Mouse (Mus musculus): ENCODE results near the gene Dohh. TPM values are rescaled to one million over a fixed set of nuclear protein-coding genes. Genes with fewer than 3 reads are reported as not detected.

Gene Dohh
- polyA plus RNA-seq, 1 experiment from 2014 or later, result 44.8 TPM

DNA sequence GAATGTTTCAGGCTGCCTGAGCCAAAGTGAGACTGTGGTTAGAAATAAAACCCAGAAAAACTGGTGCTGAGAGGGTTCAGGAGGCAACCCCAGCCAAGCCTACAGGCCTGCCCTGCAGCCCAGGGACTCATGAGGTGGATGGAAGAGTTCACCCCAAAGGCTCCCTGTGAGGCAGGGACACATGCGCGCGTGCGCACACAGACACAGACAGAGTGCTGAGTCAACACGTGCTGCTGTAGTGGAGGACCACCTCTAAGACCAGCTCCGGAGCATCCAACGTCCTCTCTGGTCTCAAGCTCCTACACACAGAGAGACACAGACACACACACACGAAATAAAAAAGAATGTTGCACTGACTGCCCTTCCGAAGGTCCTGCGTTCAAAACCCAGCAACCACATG lies 8.9 kb upstream of the Dohh start:
- WGBS, result 92% methylated on average over 10 of the region's 10 CpGs
- peaks cover 45% of the 10 kb centered on the region for H3K36me3 ChIP-seq (ENCODE audit: control insufficient read depth, insufficient read depth, low read length)
- H3K9me3 ChIP-seq (ENCODE audit: control insufficient read depth, low read depth, low read length), result no peaks in the 10 kb centered on the region
- no peak overlapping the region for H3K4me2 ChIP-seq (replicated peaks; ENCODE audit: low read depth, low read length)
- H3K9ac ChIP-seq (replicated peaks; ENCODE audit: low read depth, low read length), result no peak overlapping the region
- H3K27ac ChIP-seq (ENCODE audit: low read length), result no peak overlapping the region
- H3K4me3 ChIP-seq (ENCODE audit: low read depth, low read length), result no peak overlapping the region
- peaks cover 16% of the 10 kb centered on the region for H3K4me1 ChIP-seq (ENCODE audit: control insufficient read depth, insufficient read depth, low read length)
- H3K27me3 ChIP-seq (ENCODE audit: control insufficient read depth, insufficient read depth, low read length), result no peaks in the 10 kb centered on the region
- ATAC-seq (ENCODE audit: insufficient number of reproducible peaks, insufficient read depth, low FRiP score, low read depth), result no peak

DNA sequence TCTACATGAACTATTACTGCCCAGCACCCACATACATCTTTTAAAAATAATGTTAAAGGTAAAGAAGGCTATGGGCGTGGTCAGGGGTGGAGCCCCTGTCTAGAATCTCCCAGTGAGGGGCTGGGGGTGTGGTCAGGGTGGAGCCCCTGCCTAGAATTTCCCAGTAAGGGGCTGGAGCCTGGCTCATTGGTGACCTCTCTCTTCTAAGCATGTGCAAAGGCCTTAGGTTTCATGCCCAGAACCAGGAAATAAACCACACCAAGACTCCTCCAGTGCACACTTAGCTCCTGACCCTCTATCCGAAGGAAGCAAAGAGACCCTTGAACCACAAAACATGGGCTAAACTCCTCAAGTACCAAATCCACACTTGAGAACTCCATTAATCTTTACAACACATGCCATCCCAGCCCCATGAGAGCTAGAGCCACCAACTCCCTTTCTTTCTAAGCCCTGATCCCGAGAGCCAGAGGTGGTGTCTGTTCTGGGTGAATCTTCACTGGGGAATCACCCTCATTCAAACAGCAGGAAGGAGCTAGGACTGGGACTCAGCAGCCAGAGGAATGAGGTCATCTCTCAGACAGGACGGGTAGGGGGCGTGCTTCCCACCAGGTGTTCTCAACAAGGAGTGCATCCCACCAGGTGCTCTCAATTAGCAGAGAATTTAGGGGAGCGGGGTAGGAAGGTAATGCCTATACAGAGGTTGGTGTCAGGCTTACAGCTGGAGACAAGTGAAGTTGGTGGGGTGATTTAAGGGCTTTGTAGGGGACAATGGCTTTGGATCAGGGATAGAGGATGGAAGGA lies 7.5 kb upstream of the Dohh start:
- peak overlapping the region; percentile 89; the same call in 1 of the 2 replicates for H3K9ac ChIP-seq (replicated peaks; ENCODE audit: low read depth, low read length)
- no peaks in the 10 kb centered on the region for H3K9me3 ChIP-seq (ENCODE audit: control insufficient read depth, low read depth, low read length)
- WGBS, result 36% methylated on average over 6 of the region's 6 CpGs
- peaks cover 16% of the 10 kb centered on the region for H3K4me1 ChIP-seq (ENCODE audit: control insufficient read depth, insufficient read depth, low read length)
- no peak for ATAC-seq (ENCODE audit: insufficient number of reproducible peaks, insufficient read depth, low FRiP score, low read depth)
- no peak overlapping the region for H3K27ac ChIP-seq (ENCODE audit: low read length)
- H3K27me3 ChIP-seq (ENCODE audit: control insufficient read depth, insufficient read depth, low read length), result no peaks in the 10 kb centered on the region
- peak overlapping the region; percentile 79 for H3K4me2 ChIP-seq (replicated peaks; ENCODE audit: low read depth, low read length)
- H3K4me3 ChIP-seq (ENCODE audit: low read depth, low read length), result peak overlapping the region; percentile 79
- H3K36me3 ChIP-seq (ENCODE audit: control insufficient read depth, insufficient read depth, low read length), result peaks cover 33% of the 10 kb centered on the region; the same call in 1 of the 2 replicates

GRCm38 (mm10) chr10:81377362-81377664 lies 6.9 kb upstream of the Dohh start:
- peaks cover 16% of the 10 kb centered on the region for H3K4me1 ChIP-seq (ENCODE audit: control insufficient read depth, insufficient read depth, low read length)
- H3K36me3 ChIP-seq (ENCODE audit: control insufficient read depth, insufficient read depth, low read length), result peaks cover 29% of the 10 kb centered on the region; the same call in 1 of the 2 replicates
- H3K4me2 ChIP-seq (replicated peaks; ENCODE audit: low read depth, low read length), result peak overlapping the region; percentile 79
- no peak for ATAC-seq (ENCODE audit: insufficient number of reproducible peaks, insufficient read depth, low FRiP score, low read depth)
- H3K9ac ChIP-seq (replicated peaks; ENCODE audit: low read depth, low read length), result peak overlapping the region; percentile 89
- peak overlapping the region; percentile 79 for H3K4me3 ChIP-seq (ENCODE audit: low read depth, low read length)
- no peaks in the 10 kb centered on the region for H3K9me3 ChIP-seq (ENCODE audit: control insufficient read depth, low read depth, low read length)
- H3K27ac ChIP-seq (ENCODE audit: low read length), result no peak overlapping the region
- H3K27me3 ChIP-seq (ENCODE audit: control insufficient read depth, insufficient read depth, low read length), result no peaks in the 10 kb centered on the region
- 28% methylated on average over 2 of the region's 2 CpGs for WGBS

- H3K9me3 ChIP-seq (ENCODE audit: control insufficient read depth, low read depth, low read length), result no peaks in the 10 kb centered on the region
- peak within 1 kb of the TSS; percentile 72; the same call in 1 of the 2 replicates for H3K27ac ChIP-seq (ENCODE audit: low read length)
- peak; percentile 30 for ATAC-seq (ENCODE audit: insufficient number of reproducible peaks, insufficient read depth, low FRiP score, low read depth)
- H3K36me3 ChIP-seq (ENCODE audit: control insufficient read depth, insufficient read depth, low read length), result peaks cover 23% of the 10 kb centered on the region; the same call in 1 of the 2 replicates
- H3K4me1 ChIP-seq (ENCODE audit: control insufficient read depth, insufficient read depth, low read length), result peaks cover 16% of the 10 kb centered on the region
- no peaks in the 10 kb centered on the region for H3K27me3 ChIP-seq (ENCODE audit: control insufficient read depth, insufficient read depth, low read length)
- peak within 1 kb of the TSS; percentile 79 for H3K4me3 ChIP-seq (ENCODE audit: low read depth, low read length)
- H3K4me2 ChIP-seq (replicated peaks; ENCODE audit: low read depth, low read length), result peak within 1 kb of the TSS; percentile 79
- H3K9ac ChIP-seq (replicated peaks; ENCODE audit: low read depth, low read length), result peak within 1 kb of the TSS; percentile 89
- whole genome bisulfite sequencing, result 2% methylated on average over 56 of the region's 59 CpGs
Measured at GRCm38 (mm10) chr10:81377793-81378552, 6.3 kb upstream of the Dohh start, which contains the start of gene Fzr1. TSS of gene Fzr1 (minus strand) at chr10:81378516.

GRCm38 (mm10) chr10:81378553-81379182 lies 5.6 kb upstream of the Dohh start:
- no peaks in the 10 kb centered on the region for H3K27me3 ChIP-seq (ENCODE audit: control insufficient read depth, insufficient read depth, low read length)
- peak; percentile 97 for ATAC-seq (ENCODE audit: insufficient number of reproducible peaks, insufficient read depth, low FRiP score, low read depth)
- H3K4me1 ChIP-seq (ENCODE audit: control insufficient read depth, insufficient read depth, low read length), result peaks cover 16% of the 10 kb centered on the region
- H3K4me3 ChIP-seq (ENCODE audit: low read depth, low read length), result peak overlapping the region; percentile 79
- H3K36me3 ChIP-seq (ENCODE audit: control insufficient read depth, insufficient read depth, low read length), result peaks cover 16% of the 10 kb centered on the region; the same call in 1 of the 2 replicates
- peak overlapping the region; percentile 18 for H3K9ac ChIP-seq (replicated peaks; ENCODE audit: low read depth, low read length)
- H3K27ac ChIP-seq (ENCODE audit: low read length), result peak overlapping the region; percentile 62; the same call in 1 of the 2 replicates
- no peaks in the 10 kb centered on the region for H3K9me3 ChIP-seq (ENCODE audit: control insufficient read depth, low read depth, low read length)
- under 1% methylated on average over 46 of the region's 46 CpGs for WGBS
- H3K4me2 ChIP-seq (replicated peaks; ENCODE audit: low read depth, low read length), result peak overlapping the region; percentile 56

DNA sequence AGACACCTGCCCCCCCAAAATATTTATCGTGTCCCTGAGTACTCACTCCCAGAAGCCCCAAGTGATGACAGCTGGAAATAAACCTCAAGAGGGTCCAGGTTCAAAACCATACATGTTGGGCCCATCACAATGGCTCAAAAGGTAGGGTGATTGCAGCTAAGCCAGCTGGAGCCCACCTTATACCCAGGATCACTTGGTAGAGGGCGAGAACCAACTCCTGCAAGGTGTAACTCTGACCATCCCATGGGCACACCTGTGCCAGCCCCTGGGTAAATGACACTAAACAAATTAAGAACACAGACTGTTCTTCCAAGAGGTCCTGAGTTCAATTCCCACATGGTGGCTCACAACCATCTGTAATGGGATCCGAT lies 5.1 kb upstream of the Dohh start:
- Histone ChIP-seq H3K27ac (ENCODE audit: low read length) (peak overlapping the region; percentile 62; the same call in 1 of the 2 replicates), H3K9me3 (ENCODE audit: control insufficient read depth, low read depth, low read length) (no peaks in the 10 kb centered on the region), H3K4me2 (replicated peaks; ENCODE audit: low read depth, low read length) (peak overlapping the region; percentile 56), H3K27me3 (ENCODE audit: control insufficient read depth, insufficient read depth, low read length) (no peaks in the 10 kb centered on the region), H3K4me3 (ENCODE audit: low read depth, low read length) (peak overlapping the region; percentile 79), H3K4me1 (ENCODE audit: control insufficient read depth, insufficient read depth, low read length) (peaks cover 16% of the 10 kb centered on the region), H3K36me3 (ENCODE audit: control insufficient read depth, insufficient read depth, low read length) (peaks cover 11% of the 10 kb centered on the region; the same call in 1 of the 2 replicates), H3K9ac (replicated peaks; ENCODE audit: low read depth, low read length) (peak overlapping the region; percentile 18)
- WGBS, result 63% methylated on average over 3 of the region's 3 CpGs
- ATAC-seq (ENCODE audit: insufficient number of reproducible peaks, insufficient read depth, low FRiP score, low read depth), result no peak

DNA sequence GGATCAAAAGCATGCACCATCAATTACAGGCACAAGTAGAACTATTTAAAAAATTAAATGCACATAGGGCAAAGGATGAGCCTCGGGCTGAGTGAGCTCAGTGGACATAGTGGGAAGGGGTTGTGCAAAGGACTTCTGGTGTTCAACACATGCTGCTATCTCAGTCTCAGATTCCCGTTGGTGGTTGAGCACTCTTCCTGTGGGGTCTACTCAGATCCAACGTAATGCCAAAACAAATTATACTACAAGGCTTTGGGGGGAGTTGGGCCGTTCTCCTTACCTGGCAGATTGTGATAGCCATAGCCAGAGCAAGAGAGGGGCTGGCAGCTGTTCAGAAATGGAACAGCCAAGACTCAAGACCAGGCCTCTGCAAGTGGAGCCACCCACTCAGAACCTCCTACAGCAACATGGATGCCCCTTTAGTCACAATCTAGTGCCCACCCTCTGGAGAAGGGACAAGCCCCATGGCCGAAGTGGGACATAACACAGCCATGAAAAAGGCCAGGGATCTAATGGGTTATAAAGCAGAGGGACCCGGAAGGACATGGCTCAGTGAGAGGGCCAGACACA lies 4.3 kb upstream of the Dohh start:
- no peak for ATAC-seq (ENCODE audit: insufficient number of reproducible peaks, insufficient read depth, low FRiP score, low read depth)
- no peak overlapping the region for H3K4me2 ChIP-seq (replicated peaks; ENCODE audit: low read depth, low read length)
- H3K9ac ChIP-seq (replicated peaks; ENCODE audit: low read depth, low read length), result no peak overlapping the region
- H3K9me3 ChIP-seq (ENCODE audit: control insufficient read depth, low read depth, low read length), result no peaks in the 10 kb centered on the region
- peaks cover 17% of the 10 kb centered on the region for H3K4me1 ChIP-seq (ENCODE audit: control insufficient read depth, insufficient read depth, low read length)
- no peak overlapping the region for H3K4me3 ChIP-seq (ENCODE audit: low read depth, low read length)
- H3K27ac ChIP-seq (ENCODE audit: low read length), result no peak overlapping the region
- WGBS, result 91% methylated on average over 6 of the region's 6 CpGs
- no peaks in the 10 kb centered on the region for H3K27me3 ChIP-seq (ENCODE audit: control insufficient read depth, insufficient read depth, low read length)
- peaks cover 8% of the 10 kb centered on the region; the same call in 1 of the 2 replicates for H3K36me3 ChIP-seq (ENCODE audit: control insufficient read depth, insufficient read depth, low read length)

- Histone ChIP-seq H3K36me3 (ENCODE audit: control insufficient read depth, insufficient read depth, low read length) (peaks cover 12% of the 10 kb centered on the region), H3K9ac (replicated peaks; ENCODE audit: low read depth, low read length) (no peak overlapping the region), H3K4me1 (ENCODE audit: control insufficient read depth, insufficient read depth, low read length) (peaks cover 17% of the 10 kb centered on the region), H3K27ac (ENCODE audit: low read length) (no peak overlapping the region), H3K4me3 (ENCODE audit: low read depth, low read length) (no peak overlapping the region), H3K9me3 (ENCODE audit: control insufficient read depth, low read depth, low read length) (no peaks in the 10 kb centered on the region), H3K27me3 (ENCODE audit: control insufficient read depth, insufficient read depth, low read length) (no peaks in the 10 kb centered on the region), H3K4me2 (replicated peaks; ENCODE audit: low read depth, low read length) (no peak overlapping the region)
- WGBS, result 69% methylated on average over 5 of the region's 5 CpGs
- no peak for ATAC-seq (ENCODE audit: insufficient number of reproducible peaks, insufficient read depth, low FRiP score, low read depth)
Measured at GRCm38 (mm10) chr10:81382039-81382438, 2.2 kb upstream of the Dohh start.

Measured in stomach, embryonic 14.5 days (tissue).